Mouse (Mus musculus) MEL (cell line): ENCODE results near the gene Reln. TPM values are rescaled to one million over a fixed set of nuclear protein-coding genes. Genes with fewer than 3 reads are reported as not detected.

ENCODE experiments used
- DNase-seq: peaks from one replicate; pipeline ENCODE4 v3.0.0; 2011; ENCODE audit warnings: low read depth, low spot score
- H3K27ac ChIP-seq: 2 replicates; pipeline ENCODE4 v1.5.1; 2012; ENCODE audit warnings: low read depth, mild to moderate bottlenecking, control low read depth, low read length, moderate library complexity; ENCODE audit not compliant: control insufficient read depth
- H3K27me3 ChIP-seq, 2 experiments: fragments of 150-350 bp in 1 of 2; sonication (generic) in 1 of 2; 2 replicates each; pipeline ENCODE4 v1.6.1; 2012; ENCODE audit warnings: low read length in 2 of 2, mild to moderate bottlenecking in 2 of 2, improper control_type of control experiment in 1 of 2, moderate library complexity in 1 of 2; ENCODE audit not compliant: insufficient read depth in 2 of 2, control insufficient read depth in 1 of 2
- H3K36me3 ChIP-seq, 2 experiments: 2 replicates each; pipeline ENCODE4 v1.6.1; 2012 to 2014; ENCODE audit warnings: low read length in 2 of 2, improper control_type of control experiment in 1 of 2, inconsistent platforms in 1 of 2, mild to moderate bottlenecking in 1 of 2; ENCODE audit not compliant: insufficient read depth in 2 of 2, control insufficient read depth in 1 of 2
- H3K4me1 ChIP-seq, 2 experiments: fragments of 150-350 bp in 1 of 2; sonication (generic) in 1 of 2; 2 replicates each; pipeline ENCODE4 v1.6.1; 2012; ENCODE audit warnings: low read length in 2 of 2, improper control_type of control experiment in 1 of 2, mild to moderate bottlenecking in 1 of 2; ENCODE audit not compliant: insufficient read depth in 2 of 2, control insufficient read depth in 1 of 2
- H3K4me3 ChIP-seq, 2 experiments: fragments of 150-350 bp in 1 of 2; sonication (generic) in 1 of 2; 2 replicates each; pipeline ENCODE4 v1.5.1; 2012; ENCODE audit warnings: low read depth in 2 of 2, low read length in 2 of 2, mild to moderate bottlenecking in 2 of 2, moderate library complexity in 2 of 2, control low read depth in 1 of 2, improper control_type of control experiment in 1 of 2; ENCODE audit not compliant: control insufficient read depth in 1 of 2, insufficient read depth in 1 of 2
- H3K79me2 ChIP-seq: 2 replicates; pipeline ENCODE4 v1.6.1; 2012; ENCODE audit warnings: mild to moderate bottlenecking, low read length, moderate library complexity; ENCODE audit not compliant: control insufficient read depth, poor library complexity, insufficient read depth
- H3K9ac ChIP-seq: 2 replicates; pipeline ENCODE4 v1.6.1; 2012; ENCODE audit warnings: low read depth, mild to moderate bottlenecking, control low read depth, low read length, moderate library complexity; ENCODE audit not compliant: control insufficient read depth, poor library complexity, severe bottlenecking
- H3K9me3 ChIP-seq: fragments of 150-350 bp; sonication (generic); replicated peaks from 2 replicates; pipeline ENCODE4 v1.6.1; 2012; ENCODE audit warnings: mild to moderate bottlenecking, low read length, improper control_type of control experiment, moderate library complexity; ENCODE audit not compliant: insufficient read depth
- BHLHE40 ChIP-seq: IDR thresholded peaks from 2 replicates; pipeline ENCODE4 v1.6.1; 2012; ENCODE audit warnings: low read depth, mild to moderate bottlenecking, inconsistent platforms, low read length, improper control_type of control experiment, borderline replicate concordance
- CHD2 ChIP-seq: IDR thresholded peaks from 2 replicates; pipeline ENCODE4 v1.6.1; 2011; ENCODE audit warnings: low read length, improper control_type of control experiment
- E2F4 ChIP-seq: IDR thresholded peaks from 2 replicates; pipeline ENCODE4 v1.6.1; 2011; ENCODE audit warnings: low read depth, low read length, improper control_type of control experiment, borderline replicate concordance
- EP300 ChIP-seq, 2 experiments: IDR thresholded peaks; 2 replicates each; pipeline ENCODE4 v1.6.1; 2011; ENCODE audit warnings: improper control_type of control experiment in 2 of 2, low read length in 2 of 2, low read depth in 1 of 2, mild to moderate bottlenecking in 1 of 2
- ETS1 ChIP-seq: IDR thresholded peaks from 2 replicates; pipeline ENCODE4 v1.6.1; 2012; ENCODE audit warnings: low read depth, mild to moderate bottlenecking, inconsistent platforms, low read length, improper control_type of control experiment, moderate library complexity
- GABPA ChIP-seq: IDR thresholded peaks from 2 replicates; pipeline ENCODE4 v1.6.1; 2012; ENCODE audit warnings: low read depth, mild to moderate bottlenecking, inconsistent platforms, low read length, improper control_type of control experiment, moderate library complexity
- GATA1 ChIP-seq: IDR thresholded peaks from 2 replicates; pipeline ENCODE4 v1.6.1; 2011; ENCODE audit warnings: low read depth, low read length, improper control_type of control experiment
- JUND ChIP-seq: IDR thresholded peaks from 2 replicates; pipeline ENCODE4 v1.6.1; 2011; ENCODE audit warnings: low read depth, mild to moderate bottlenecking, improper control_type of control experiment, low read length
- MAFK ChIP-seq: IDR thresholded peaks from 2 replicates; pipeline ENCODE4 v1.6.1; 2011; ENCODE audit warnings: low read depth, mild to moderate bottlenecking, low read length, improper control_type of control experiment, borderline replicate concordance
- MAX ChIP-seq: IDR thresholded peaks from 2 replicates; pipeline ENCODE4 v1.6.1; 2011; ENCODE audit warnings: low read length, improper control_type of control experiment
- MAZ ChIP-seq: IDR thresholded peaks from 2 replicates; pipeline ENCODE4 v1.6.1; 2012; ENCODE audit warnings: low read depth, mild to moderate bottlenecking, inconsistent platforms, low read length, improper control_type of control experiment
- MEF2A ChIP-seq: IDR thresholded peaks from 2 replicates; pipeline ENCODE4 v1.6.1; 2014; ENCODE audit warnings: low read depth, mild to moderate bottlenecking, inconsistent platforms, low read length, improper control_type of control experiment; ENCODE audit not compliant: poor library complexity, insufficient replicate concordance, severe bottlenecking; ENCODE audit errors: extremely low read depth
- NRF1 ChIP-seq: IDR thresholded peaks from 2 replicates; pipeline ENCODE4 v1.6.1; 2014; ENCODE audit warnings: low read depth, mild to moderate bottlenecking, inconsistent platforms, low read length, improper control_type of control experiment, moderate library complexity; ENCODE audit not compliant: poor library complexity, insufficient read depth, severe bottlenecking
- RAD21 ChIP-seq: IDR thresholded peaks from 2 replicates; pipeline ENCODE4 v1.6.1; 2011; ENCODE audit warnings: mild to moderate bottlenecking, low read depth, low read length, improper control_type of control experiment
- SIN3A ChIP-seq: IDR thresholded peaks from 2 replicates; pipeline ENCODE4 v1.6.1; 2012; ENCODE audit warnings: low read length, improper control_type of control experiment, inconsistent platforms
- SMC3 ChIP-seq: IDR thresholded peaks from 2 replicates; pipeline ENCODE4 v1.6.1; 2011; ENCODE audit warnings: low read depth, low read length, improper control_type of control experiment
- TCF12 ChIP-seq: IDR thresholded peaks from 2 replicates; pipeline ENCODE4 v1.6.1; 2014; ENCODE audit warnings: low read depth, mild to moderate bottlenecking, inconsistent platforms, low read length, improper control_type of control experiment, moderate library complexity
- UBTF ChIP-seq: IDR thresholded peaks from 2 replicates; pipeline ENCODE4 v1.6.1; 2012; ENCODE audit warnings: low read depth, mild to moderate bottlenecking, inconsistent platforms, low read length, improper control_type of control experiment, moderate library complexity, borderline replicate concordance; ENCODE audit not compliant: insufficient read depth
- USF1 ChIP-seq: IDR thresholded peaks from 2 replicates; pipeline ENCODE4 v1.6.1; 2014; ENCODE audit warnings: low read depth, mild to moderate bottlenecking, inconsistent platforms, low read length, improper control_type of control experiment, moderate library complexity
- ZKSCAN1 ChIP-seq: IDR thresholded peaks from 2 replicates; pipeline ENCODE4 v1.6.1; 2012; ENCODE audit warnings: low read depth, mild to moderate bottlenecking, inconsistent platforms, low read length, improper control_type of control experiment, moderate library complexity
- polyA plus RNA-seq, 2 experiments: library from polyadenylated mRNA; stranded (reverse) in 1 of 2; unstranded in 1 of 2; fragments of >175 nt in 1 of 2; fragments of >200 nt in 1 of 2; gene quantifications; 2 replicates each; pipeline versions ENCODE4 v1.2.1 to v1.2.4; 2012; ENCODE audit warnings: low replicate concordance in 2 of 2, low read depth in 1 of 2; ENCODE audit not compliant: insufficient read length in 2 of 2, insufficient read depth in 1 of 2, missing spikeins in 1 of 2
- total RNA-seq: library from RNA; depleted of rRNA; stranded (reverse); fragments of 300-350 nt; gene quantifications from 2 replicates; pipeline ENCODE4 v1.2.3, GENCODE M21; 2012

The Reln gene
- total and polyA plus RNA-seq, 3 experiments: not detected

DNA sequence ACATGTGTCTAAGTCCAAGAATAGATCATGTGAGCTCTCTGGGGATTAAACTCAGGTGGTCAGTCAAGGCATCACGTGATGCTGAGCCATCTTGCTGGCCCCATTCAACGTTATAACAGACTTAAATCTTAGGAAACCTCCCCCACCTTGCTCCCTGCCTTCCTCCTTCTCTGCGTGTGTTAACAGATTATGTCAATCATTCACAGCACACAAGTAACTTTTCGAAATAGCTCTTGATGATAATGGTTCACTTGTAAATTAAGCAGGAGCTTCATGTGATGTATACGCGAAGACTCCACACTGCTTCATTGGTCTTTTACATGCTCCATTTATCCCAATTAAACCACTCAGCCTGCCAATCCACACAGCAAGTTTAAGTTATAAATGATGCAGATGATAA, 271.9 kb downstream of the Reln start:
- no peaks in the 10 kb centered on the region for H3K9me3 ChIP-seq
- no peaks in the 10 kb centered on the region for H3K36me3 ChIP-seq
- no peak for TF ChIP-seq RAD21
- H3K4me3 ChIP-seq: no peak overlapping the region
- H3K9ac ChIP-seq: no peak overlapping the region
- no peak overlapping the region for H3K27ac ChIP-seq
- no peaks in the 10 kb centered on the region for H3K4me1 ChIP-seq
- H3K79me2 ChIP-seq: no peaks in the 10 kb centered on the region
- no peak for DNase-seq
- no peaks in the 10 kb centered on the region for H3K27me3 ChIP-seq

DNA sequence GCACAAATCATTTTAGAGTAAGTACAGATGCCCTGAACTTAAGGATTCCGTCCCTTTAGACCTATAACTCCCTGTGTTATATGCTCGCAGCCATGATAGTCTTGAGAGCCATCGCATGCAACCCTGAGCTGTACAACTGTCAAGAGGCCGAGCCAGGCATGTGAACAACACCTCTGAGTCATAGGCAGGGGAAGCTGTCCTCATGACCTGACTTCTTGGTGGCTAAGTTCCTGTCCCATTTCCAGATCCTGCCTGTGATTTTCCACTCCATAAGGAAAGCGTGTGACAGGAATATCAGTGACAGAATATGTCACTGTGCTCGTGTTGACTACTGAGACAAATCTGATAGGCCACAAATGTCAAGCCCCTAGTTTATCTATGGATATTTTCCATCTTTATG, 285.3 kb downstream of the Reln start:
- no peak for TF ChIP-seq MAZ
- no peak for TF ChIP-seq SIN3A
- no peak for TF ChIP-seq SMC3
- no peak for TF ChIP-seq MAFK
- TF ChIP-seq ETS1: no peak
- no peak for TF ChIP-seq CHD2
- no peak for TF ChIP-seq NRF1
- no peak for TF ChIP-seq E2F4
- TF ChIP-seq JUND: no peak
- TF ChIP-seq MEF2A: no peak
- no peaks in the 10 kb centered on the region for H3K36me3 ChIP-seq
- DNase-seq: no peak
- H3K27me3 ChIP-seq: no peaks in the 10 kb centered on the region
- H3K4me3 ChIP-seq: no peak overlapping the region
- H3K9me3 ChIP-seq: no peaks in the 10 kb centered on the region
- no peaks in the 10 kb centered on the region for H3K4me1 ChIP-seq
- no peaks in the 10 kb centered on the region for H3K79me2 ChIP-seq
- no peak overlapping the region for H3K27ac ChIP-seq
- no peak overlapping the region for H3K9ac ChIP-seq

GRCm38 (mm10) chr5:22041825-22042224, 302.7 kb downstream of the Reln start:
- H3K27ac ChIP-seq: no peak overlapping the region
- H3K27me3 ChIP-seq: peaks cover 0 to 1% of the 10 kb centered on the region in 2 experiments; a peak in 2 of 4 replicates
- no peak overlapping the region for H3K4me3 ChIP-seq
- no peaks in the 10 kb centered on the region for H3K36me3 ChIP-seq
- no peak for DNase-seq
- H3K9ac ChIP-seq: no peak overlapping the region
- no peaks in the 10 kb centered on the region for H3K4me1 ChIP-seq
- H3K9me3 ChIP-seq: no peaks in the 10 kb centered on the region
- no peaks in the 10 kb centered on the region for H3K79me2 ChIP-seq
- TF ChIP-seq GATA1 (no peak), USF1 (no peak), EP300 (IDR thresholded peaks at IDR 0.05; ENCODE audit: low read depth in 1 of 2, low read length in 2 of 2) (no peak), RAD21 (no peak), ZKSCAN1 (no peak), SMC3 (no peak), TCF12 (no peak), MAX (no peak), GABPA (no peak), BHLHE40 (no peak), MAZ (no peak), UBTF (no peak), MEF2A (no peak)
